Mouse (Mus musculus): Measurements from ENCODE around the gene Cdh3. TPM values are rescaled to one million over a fixed set of nuclear protein-coding genes. Genes with fewer than 3 reads are reported as not detected.
A peak's percentile ranks its signal among the peaks of the same experiment; 100 is the strongest.

Gene Cdh3
- total and polyA plus RNA-seq, 3 experiments = not detected

DNA sequence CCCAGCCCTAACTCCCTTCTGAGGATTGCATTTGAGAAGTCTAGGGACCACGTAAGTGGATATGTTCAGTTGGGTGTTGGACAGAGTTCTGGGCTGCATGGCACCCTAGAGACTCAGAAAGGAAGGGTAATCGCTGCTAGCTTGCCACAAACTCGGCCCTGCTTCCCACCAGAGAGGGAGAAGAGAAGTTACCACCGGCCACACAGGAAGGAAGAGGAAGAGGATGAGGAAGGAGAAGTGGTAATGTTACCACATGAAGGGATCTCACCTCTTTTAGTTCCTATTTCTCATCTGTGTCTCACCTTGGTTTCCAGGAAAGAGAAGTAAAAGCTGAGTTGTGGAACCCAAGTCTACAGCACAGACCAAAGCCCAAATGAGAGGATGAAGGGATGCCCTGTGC is 63.6 kb downstream of the Cdh3 start:
- Histone ChIP-seq H3K9ac (ENCODE audit: control insufficient read depth, low read depth, low read length, poor library complexity, severe bottlenecking) (no peak overlapping the region), H3K27me3 (ENCODE audit: control insufficient read depth in 1 of 2, insufficient read depth in 2 of 2, low read length in 2 of 2) (no peaks in the 10 kb centered on the region; a peak in 2 of 4 replicates), H3K4me1 (ENCODE audit: control insufficient read depth in 1 of 2, insufficient read depth in 2 of 2, low read length in 2 of 2) (peaks cover 0 to 13% of the 10 kb centered on the region in 2 experiments; a peak in 3 of 4 replicates), H3K79me2 (ENCODE audit: control insufficient read depth, insufficient read depth, low read length, poor library complexity) (no peaks in the 10 kb centered on the region), H3K9me3 (replicated peaks; ENCODE audit: insufficient read depth, low read length) (no peaks in the 10 kb centered on the region), H3K4me3 (ENCODE audit: control insufficient read depth in 1 of 2, insufficient read depth in 1 of 2, low read depth in 2 of 2, low read length in 2 of 2) (no peak overlapping the region), H3K36me3 (ENCODE audit: control insufficient read depth in 1 of 2, insufficient read depth in 2 of 2, low read length in 2 of 2) (no peaks in the 10 kb centered on the region; a peak in 1 of 4 replicates), H3K27ac (ENCODE audit: control insufficient read depth, low read depth, low read length) (no peak overlapping the region)
- DNase-seq (ENCODE audit: low read depth, low spot score) = no peak
- TF ChIP-seq ETS1 (IDR thresholded peaks at IDR 0.05; ENCODE audit: low read depth, low read length) (no peak), USF2 (IDR thresholded peaks at IDR 0.05; ENCODE audit: borderline replicate concordance in 1 of 2, insufficient read depth in 1 of 2, low read depth in 1 of 2, low read length in 2 of 2) (no peak), USF1 (IDR thresholded peaks at IDR 0.05; ENCODE audit: low read depth, low read length) (no peak), TBP (IDR thresholded peaks at IDR 0.05; ENCODE audit: low read depth, low read length) (no peak), NELFE (IDR thresholded peaks at IDR 0.05; ENCODE audit: low read depth, low read length) (no peak)

DNA sequence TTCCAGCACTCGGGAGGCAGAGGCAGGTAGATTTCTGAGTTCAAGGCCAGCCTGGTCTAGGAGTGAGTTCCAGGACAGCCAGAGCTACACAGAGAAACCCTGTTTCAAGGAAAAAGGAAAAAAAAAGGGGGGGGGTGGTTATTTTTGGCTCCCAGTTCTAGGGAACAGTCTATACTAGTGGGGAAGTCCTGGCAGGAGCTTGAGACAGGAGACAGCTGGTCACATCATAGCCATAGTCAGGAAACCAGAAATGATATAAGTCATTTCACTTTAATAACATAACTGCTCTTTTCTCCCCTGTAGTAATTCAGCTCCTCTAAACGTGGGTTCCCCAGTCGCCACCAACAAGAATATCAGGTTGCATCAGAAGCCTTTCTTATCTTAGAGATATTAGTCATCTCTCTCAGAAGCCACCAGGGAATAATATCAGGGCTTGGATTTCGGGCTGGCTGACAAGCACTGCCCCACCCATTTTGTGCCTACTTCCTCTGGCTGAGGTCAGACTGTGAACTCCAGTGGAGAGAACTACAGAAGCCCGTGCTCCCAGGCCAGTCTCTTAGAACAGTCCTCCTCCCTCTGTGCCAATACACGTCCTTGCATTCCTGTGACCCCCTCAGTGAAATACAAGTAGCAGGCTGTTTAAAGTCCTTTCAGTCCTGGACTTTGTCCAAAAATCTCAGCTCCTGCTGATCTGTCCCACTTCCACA is 66.3 kb downstream of the Cdh3 start:
- H3K9ac ChIP-seq (ENCODE audit: control insufficient read depth, low read depth, low read length, poor library complexity, severe bottlenecking) = no peak overlapping the region
- H3K27ac ChIP-seq (ENCODE audit: control insufficient read depth, low read depth, low read length) = no peak overlapping the region
- H3K4me3 ChIP-seq (ENCODE audit: control insufficient read depth in 1 of 2, insufficient read depth in 1 of 2, low read depth in 2 of 2, low read length in 2 of 2) = no peak overlapping the region
- peaks cover 1 to 5% of the 10 kb centered on the region in 2 experiments; a peak in 3 of 4 replicates for H3K27me3 ChIP-seq (ENCODE audit: control insufficient read depth in 1 of 2, insufficient read depth in 2 of 2, low read length in 2 of 2)
- TF ChIP-seq EP300 (IDR thresholded peaks at IDR 0.05; ENCODE audit: low read depth in 1 of 2, low read length in 2 of 2) (peak; percentile 31 to 40; a peak in 2 of 4 replicates), RCOR1 (IDR thresholded peaks at IDR 0.05; ENCODE audit: low read depth, low read length) (peak; percentile 8; the same call in 1 of the 2 replicates), UBTF (IDR thresholded peaks at IDR 0.05; ENCODE audit: borderline replicate concordance, insufficient read depth, low read depth, low read length) (no peak), ETS1 (IDR thresholded peaks at IDR 0.05; ENCODE audit: low read depth, low read length) (peak; percentile 45), GATA1 (IDR thresholded peaks at IDR 0.05; ENCODE audit: low read depth, low read length) (0 out of 2 replicates have a peak, but pooled peaks have one; percentile 41), USF2 (IDR thresholded peaks at IDR 0.05; ENCODE audit: borderline replicate concordance in 1 of 2, insufficient read depth in 1 of 2, low read depth in 1 of 2, low read length in 2 of 2) (no peak), CHD1 (IDR thresholded peaks at IDR 0.05; ENCODE audit: low read depth, low read length) (no peak), ELF1 (IDR thresholded peaks at IDR 0.05; ENCODE audit: low read depth, low read length) (no peak)
- no peaks in the 10 kb centered on the region for H3K9me3 ChIP-seq (replicated peaks; ENCODE audit: insufficient read depth, low read length)
- peaks cover 0 to 13% of the 10 kb centered on the region in 2 experiments; a peak in 3 of 4 replicates for H3K4me1 ChIP-seq (ENCODE audit: control insufficient read depth in 1 of 2, insufficient read depth in 2 of 2, low read length in 2 of 2)
- peak; percentile 56 for DNase-seq (ENCODE audit: low read depth, low spot score)
- no peaks in the 10 kb centered on the region for H3K79me2 ChIP-seq (ENCODE audit: control insufficient read depth, insufficient read depth, low read length, poor library complexity)
- no peaks in the 10 kb centered on the region; a peak in 1 of 4 replicates for H3K36me3 ChIP-seq (ENCODE audit: control insufficient read depth in 1 of 2, insufficient read depth in 2 of 2, low read length in 2 of 2)

DNA sequence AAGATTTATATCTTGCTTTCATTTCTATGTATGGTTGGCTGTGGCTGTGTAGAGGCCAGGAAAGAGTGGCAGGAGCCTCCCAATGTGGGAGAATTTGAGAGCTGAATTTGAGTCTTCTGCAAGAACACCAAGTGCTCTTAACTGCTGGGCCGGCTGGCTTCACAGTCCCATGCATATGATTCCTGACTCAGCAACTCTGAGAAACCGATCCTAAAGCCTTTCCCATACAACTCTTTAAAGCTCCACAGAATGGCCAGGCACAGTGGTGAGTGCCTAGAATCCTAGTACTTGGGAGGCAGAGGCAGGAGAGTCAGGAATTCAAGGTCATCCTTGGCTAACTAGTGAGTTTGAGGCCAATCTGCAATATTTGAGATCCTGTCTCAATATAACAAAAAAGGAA is 68.8 kb downstream of the Cdh3 start:
- no peak for TF ChIP-seq POLR2AphosphoS2 (IDR thresholded peaks at IDR 0.05; ENCODE audit: low read length)
- TF ChIP-seq RCOR1 (IDR thresholded peaks at IDR 0.05; ENCODE audit: low read depth, low read length) = no peak
- TF ChIP-seq CHD2 (IDR thresholded peaks at IDR 0.05; ENCODE audit: low read length) = no peak
- no peak for TF ChIP-seq ELF1 (IDR thresholded peaks at IDR 0.05; ENCODE audit: low read depth, low read length)
- TF ChIP-seq SMC3 (IDR thresholded peaks at IDR 0.05; ENCODE audit: low read depth, low read length) = no peak
- TF ChIP-seq UBTF (IDR thresholded peaks at IDR 0.05; ENCODE audit: borderline replicate concordance, insufficient read depth, low read depth, low read length) = no peak
- no peak for TF ChIP-seq POLR2AphosphoS5 (IDR thresholded peaks at IDR 0.05; ENCODE audit: borderline replicate concordance, low read depth, low read length)
- H3K79me2 ChIP-seq (ENCODE audit: control insufficient read depth, insufficient read depth, low read length, poor library complexity) = no peaks in the 10 kb centered on the region

More for the DNA sequence above, 68.8 kb downstream of the Cdh3 start:
- H3K4me1 ChIP-seq (ENCODE audit: control insufficient read depth in 1 of 2, insufficient read depth in 2 of 2, low read length in 2 of 2) = peaks cover 0 to 13% of the 10 kb centered on the region in 2 experiments; a peak in 3 of 4 replicates
- H3K9me3 ChIP-seq (replicated peaks; ENCODE audit: insufficient read depth, low read length) = no peaks in the 10 kb centered on the region
- no peak overlapping the region for H3K27ac ChIP-seq (ENCODE audit: control insufficient read depth, low read depth, low read length)
- no peak overlapping the region for H3K4me3 ChIP-seq (ENCODE audit: control insufficient read depth in 1 of 2, insufficient read depth in 1 of 2, low read depth in 2 of 2, low read length in 2 of 2)
- no peak for DNase-seq (ENCODE audit: low read depth, low spot score)
- H3K9ac ChIP-seq (ENCODE audit: control insufficient read depth, low read depth, low read length, poor library complexity, severe bottlenecking) = no peak overlapping the region
- H3K36me3 ChIP-seq (ENCODE audit: control insufficient read depth in 1 of 2, insufficient read depth in 2 of 2, low read length in 2 of 2) = no peaks in the 10 kb centered on the region; a peak in 1 of 4 replicates
- H3K27me3 ChIP-seq (ENCODE audit: control insufficient read depth in 1 of 2, insufficient read depth in 2 of 2, low read length in 2 of 2) = peaks cover 5 to 7% of the 10 kb centered on the region in 2 experiments

All from MEL (cell line).